Mouse (Mus musculus) embryonic facial prominence, embryonic 13.5 days (tissue): ENCODE data around the gene Mpnd. TPM values are rescaled to one million over a fixed set of nuclear protein-coding genes. Genes with fewer than 3 reads are reported as not detected.
A peak's percentile ranks its signal among the peaks of the same experiment; 100 is the strongest.

Source experiments
- ATAC-seq: fragments of 200-750 bp; cut with Nextera tagmentation; 2 replicates; pipeline ENCODE4 v1.8.0; 2017; ENCODE audit warnings: low read depth; ENCODE audit not compliant: insufficient number of reproducible peaks, insufficient read depth, low FRiP score, low TSS enrichment
- H3K27ac ChIP-seq: fragments of 300-500 bp; sonication (generic); 2 replicates; pipeline ENCODE4 v1.5.1; 2015; ENCODE audit warnings: moderate library complexity, mild to moderate bottlenecking, inconsistent platforms
- H3K27me3 ChIP-seq: fragments of 300-500 bp; sonication (generic); 2 replicates; pipeline ENCODE4 v1.6.1; 2015; ENCODE audit warnings: mild to moderate bottlenecking, inconsistent platforms
- H3K36me3 ChIP-seq: fragments of 300-500 bp; sonication (generic); 2 replicates; pipeline ENCODE4 v1.6.1; 2015; ENCODE audit warnings: mild to moderate bottlenecking, inconsistent platforms
- H3K4me1 ChIP-seq: fragments of 300-500 bp; sonication (generic); 2 replicates; pipeline ENCODE4 v1.6.1; 2015; ENCODE audit warnings: inconsistent platforms
- H3K4me2 ChIP-seq: fragments of 300-500 bp; sonication (generic); 2 replicates; pipeline ENCODE4 v1.6.1; 2015; ENCODE audit warnings: moderate library complexity, mild to moderate bottlenecking, inconsistent platforms
- H3K4me3 ChIP-seq: fragments of 300-500 bp; sonication (generic); 2 replicates; pipeline ENCODE4 v1.5.1; 2015; ENCODE audit warnings: mild to moderate bottlenecking, inconsistent platforms
- H3K9ac ChIP-seq: fragments of 300-500 bp; sonication (generic); 2 replicates; pipeline ENCODE4 v1.6.1; 2015; ENCODE audit warnings: mild to moderate bottlenecking, inconsistent platforms
- H3K9me3 ChIP-seq: fragments of 300-500 bp; sonication (generic); 2 replicates; pipeline ENCODE4 v1.6.1; 2016; ENCODE audit warnings: inconsistent platforms
- WGBS: fragments of 180-500 bp; shearing (Covaris S2); methylation state at CpG from one replicate; pipeline ENCODE4 v1.1.7; 2015; ENCODE audit warnings: mixed read lengths; 5-methylcytosine and 5-hydroxymethylcytosine counted together
- polyA plus RNA-seq: library from polyadenylated mRNA; unstranded; fragments of >200 nt; fragmentation: Nextera tagmentation; extraction: Ambion mirVana; gene quantifications from 2 replicates; pipeline ENCODE4 v1.2.1, GENCODE M21; 2015

Mpnd gene
- polyA plus RNA-seq, 1 experiment from 2014 or later, result 132 TPM

GRCm38 (mm10) chr17:56022989-56023290 lies 17.4 kb downstream of the Mpnd start:
- Histone ChIP-seq H3K4me1 (peaks cover 17% of the 10 kb centered on the region), H3K27ac (no peak overlapping the region), H3K4me2 (no peak overlapping the region), H3K27me3 (no peaks in the 10 kb centered on the region), H3K36me3 (peaks cover 65% of the 10 kb centered on the region), H3K9ac (no peak overlapping the region), H3K4me3 (no peak overlapping the region), H3K9me3 (no peaks in the 10 kb centered on the region)
- ATAC-seq, result no peak
- WGBS, result 92% methylated on average over 4 of the region's 4 CpGs

GRCm38 (mm10) chr17:56023386-56023785 lies 17.9 kb downstream of the Mpnd start:
- no peak overlapping the region for H3K4me2 ChIP-seq
- H3K36me3 ChIP-seq, result peaks cover 65% of the 10 kb centered on the region
- H3K27ac ChIP-seq, result peak overlapping the region; percentile 16; the same call in 1 of the 2 replicates
- 89% methylated on average over 5 of the region's 5 CpGs for WGBS
- no peak overlapping the region for H3K9ac ChIP-seq
- no peak for ATAC-seq
- no peak overlapping the region for H3K4me3 ChIP-seq
- H3K9me3 ChIP-seq, result no peaks in the 10 kb centered on the region
- H3K27me3 ChIP-seq, result no peaks in the 10 kb centered on the region
- H3K4me1 ChIP-seq, result peaks cover 17% of the 10 kb centered on the region

- Histone ChIP-seq H3K27me3 (no peaks in the 10 kb centered on the region), H3K9ac (no peak overlapping the region), H3K4me3 (no peak overlapping the region), H3K4me1 (peaks cover 17% of the 10 kb centered on the region), H3K36me3 (peaks cover 65% of the 10 kb centered on the region), H3K4me2 (no peak overlapping the region), H3K9me3 (no peaks in the 10 kb centered on the region), H3K27ac (no peak overlapping the region)
- 65% methylated on average over 2 of the region's 2 CpGs for WGBS
- no peak for ATAC-seq
Measured at GRCm38 (mm10) chr17:56024476-56024875, 19.0 kb downstream of the Mpnd start.

- no peak for ATAC-seq
- Histone ChIP-seq H3K4me3 (no peak overlapping the region), H3K27ac (no peak overlapping the region), H3K27me3 (no peaks in the 10 kb centered on the region), H3K9ac (no peak overlapping the region), H3K4me1 (peaks cover 17% of the 10 kb centered on the region), H3K36me3 (peaks cover 64% of the 10 kb centered on the region), H3K9me3 (no peaks in the 10 kb centered on the region), H3K4me2 (no peak overlapping the region)
- WGBS, result 79% methylated on average over 5 of the region's 5 CpGs
Measured at GRCm38 (mm10) chr17:56024931-56025330, 19.4 kb downstream of the Mpnd start.

GRCm38 (mm10) chr17:56026303-56026702 lies 20.8 kb downstream of the Mpnd start:
- H3K4me3 ChIP-seq, result no peak overlapping the region
- no peak overlapping the region for H3K9ac ChIP-seq
- WGBS, result 76% methylated on average over 1 of the region's 1 CpGs
- H3K4me1 ChIP-seq, result peaks cover 17% of the 10 kb centered on the region
- ATAC-seq, result no peak
- H3K36me3 ChIP-seq, result peaks cover 66% of the 10 kb centered on the region
- no peaks in the 10 kb centered on the region for H3K27me3 ChIP-seq
- no peak overlapping the region for H3K27ac ChIP-seq
- no peaks in the 10 kb centered on the region for H3K9me3 ChIP-seq
- H3K4me2 ChIP-seq, result no peak overlapping the region

GRCm38 (mm10) chr17:56026881-56027280 lies 21.4 kb downstream of the Mpnd start:
- Histone ChIP-seq H3K27me3 (no peaks in the 10 kb centered on the region), H3K9me3 (no peaks in the 10 kb centered on the region), H3K4me1 (peaks cover 13% of the 10 kb centered on the region), H3K36me3 (peaks cover 68% of the 10 kb centered on the region), H3K4me3 (no peak overlapping the region), H3K9ac (no peak overlapping the region), H3K27ac (no peak overlapping the region), H3K4me2 (no peak overlapping the region)
- WGBS, result 70% methylated on average over 1 of the region's 1 CpGs
- no peak for ATAC-seq

GRCm38 (mm10) chr17:56027801-56028441 lies 22.4 kb downstream of the Mpnd start:
- H3K9ac ChIP-seq, result 0 out of 2 replicates have a peak overlapping the region, but pooled peaks have one; percentile 2
- H3K4me2 ChIP-seq, result no peak overlapping the region
- H3K9me3 ChIP-seq, result no peaks in the 10 kb centered on the region
- H3K36me3 ChIP-seq, result peaks cover 71% of the 10 kb centered on the region
- ATAC-seq, result no peak
- H3K4me3 ChIP-seq, result no peak overlapping the region
- WGBS, result 93% methylated on average over 5 of the region's 5 CpGs
- peaks cover 15% of the 10 kb centered on the region for H3K4me1 ChIP-seq
- no peak overlapping the region for H3K27ac ChIP-seq
- no peaks in the 10 kb centered on the region for H3K27me3 ChIP-seq

- Histone ChIP-seq H3K4me2 (no peak overlapping the region), H3K4me1 (peaks cover 32% of the 10 kb centered on the region), H3K9ac (0 out of 2 replicates have a peak overlapping the region, but pooled peaks have one; percentile 17), H3K36me3 (peaks cover 72% of the 10 kb centered on the region), H3K4me3 (no peak overlapping the region), H3K27me3 (no peaks in the 10 kb centered on the region), H3K9me3 (no peaks in the 10 kb centered on the region), H3K27ac (no peak overlapping the region)
- no peak for ATAC-seq
- WGBS, result 94% methylated on average over 9 of the region's 9 CpGs
Measured at GRCm38 (mm10) chr17:56030238-56030870, 24.8 kb downstream of the Mpnd start.

GRCm38 (mm10) chr17:56030919-56031318 lies 25.4 kb downstream of the Mpnd start:
- peaks cover 72% of the 10 kb centered on the region for H3K36me3 ChIP-seq

GRCm38 (mm10) chr17:56031431-56031830 lies 25.9 kb downstream of the Mpnd start:
- Histone ChIP-seq H3K36me3 (peaks cover 70% of the 10 kb centered on the region), H3K9me3 (no peaks in the 10 kb centered on the region), H3K27me3 (no peaks in the 10 kb centered on the region), H3K4me2 (no peak overlapping the region), H3K4me1 (peaks cover 36% of the 10 kb centered on the region), H3K27ac (no peak overlapping the region), H3K9ac (0 out of 2 replicates have a peak overlapping the region, but pooled peaks have one; percentile 17), H3K4me3 (no peak overlapping the region)
- 94% methylated on average over 7 of the region's 7 CpGs for WGBS
- no peak for ATAC-seq

More at GRCm38 (mm10) chr17:56030919-56031318, 25.4 kb downstream of the Mpnd start:
- no peak overlapping the region for H3K27ac ChIP-seq
- no peaks in the 10 kb centered on the region for H3K9me3 ChIP-seq
- 73% methylated on average over 5 of the region's 5 CpGs for WGBS
- no peak overlapping the region for H3K4me2 ChIP-seq
- H3K4me3 ChIP-seq, result no peak overlapping the region
- H3K27me3 ChIP-seq, result no peaks in the 10 kb centered on the region
- ATAC-seq, result no peak
- peaks cover 36% of the 10 kb centered on the region for H3K4me1 ChIP-seq
- H3K9ac ChIP-seq, result 0 out of 2 replicates have a peak overlapping the region, but pooled peaks have one; percentile 17

- no peak overlapping the region for H3K4me2 ChIP-seq
- H3K4me3 ChIP-seq, result no peak overlapping the region
- ATAC-seq, result no peak
- 71% methylated on average over 6 of the region's 6 CpGs for WGBS
- 0 out of 2 replicates have a peak overlapping the region, but pooled peaks have one; percentile 16 for H3K9ac ChIP-seq
- H3K27ac ChIP-seq, result no peak overlapping the region
- peaks cover 62% of the 10 kb centered on the region for H3K36me3 ChIP-seq
- peaks cover 36% of the 10 kb centered on the region for H3K4me1 ChIP-seq
- H3K9me3 ChIP-seq, result no peaks in the 10 kb centered on the region
- H3K27me3 ChIP-seq, result no peaks in the 10 kb centered on the region
Measured at GRCm38 (mm10) chr17:56032127-56032733, 26.7 kb downstream of the Mpnd start.
